Mouse (Mus musculus) intestine, embryonic 16.5 days (tissue): Measurements from ENCODE around the gene Ugt1a9. TPM values are rescaled to one million over a fixed set of nuclear protein-coding genes. Genes with fewer than 3 reads are reported as not detected.

Experiments used
- ATAC-seq: fragments of 200-750 bp; cut with Nextera tagmentation; 2 replicates; pipeline ENCODE4 v1.8.0; 2017; ENCODE audit warnings: moderate TSS enrichment, moderate library complexity
- H3K27ac ChIP-seq: fragments of 300-500 bp; sonication (generic); 2 replicates; pipeline ENCODE4 v1.5.1; 2014; ENCODE audit warnings: mild to moderate bottlenecking, low read length
- H3K27me3 ChIP-seq: fragments of 300-500 bp; sonication (generic); replicated peaks from 2 replicates; pipeline ENCODE4 v1.6.1; 2014; ENCODE audit warnings: low read length, control low read depth, mixed read lengths; ENCODE audit not compliant: control insufficient read depth, insufficient read depth
- H3K36me3 ChIP-seq: fragments of 300-500 bp; sonication (generic); 2 replicates; pipeline ENCODE4 v1.6.1; 2014; ENCODE audit warnings: low read length, control low read depth; ENCODE audit not compliant: control insufficient read depth, insufficient read depth
- H3K4me1 ChIP-seq: fragments of 300-500 bp; sonication (generic); 2 replicates; pipeline ENCODE4 v1.6.1; 2014; ENCODE audit warnings: low read length, control low read depth, mixed read lengths; ENCODE audit not compliant: control insufficient read depth, insufficient read depth
- H3K4me2 ChIP-seq: fragments of 300-500 bp; sonication (generic); 2 replicates; pipeline ENCODE4 v1.6.1; 2014; ENCODE audit warnings: low read depth, low read length, control low read depth
- H3K4me3 ChIP-seq: fragments of 300-500 bp; sonication (generic); 2 replicates; pipeline ENCODE4 v1.5.1; 2014; ENCODE audit warnings: mild to moderate bottlenecking, low read length
- H3K9ac ChIP-seq: fragments of 300-500 bp; sonication (generic); 2 replicates; pipeline ENCODE4 v1.6.1; 2014; ENCODE audit warnings: low read depth, low read length
- H3K9me3 ChIP-seq: fragments of 300-500 bp; sonication (generic); 2 replicates; pipeline ENCODE4 v1.6.1; 2016; ENCODE audit warnings: low read length, control low read depth; ENCODE audit not compliant: control insufficient read depth
- WGBS: fragments of 180-500 bp; shearing (Covaris S2); extraction: QIAGEN DNeasy Blood & Tissue Kit; methylation state at CpG from one replicate; pipeline ENCODE4 v1.1.7; 2014; 5-methylcytosine and 5-hydroxymethylcytosine counted together
- polyA plus RNA-seq: library from polyadenylated mRNA; unstranded; fragments of >200 nt; fragmentation: Nextera tagmentation; extraction: Ambion mirVana; gene quantifications from 2 replicates; pipeline ENCODE4 v1.2.1, GENCODE M21; 2015

Gene Ugt1a9
- polyA plus RNA-seq, 1 experiment from 2014 or later: 17.8 TPM

DNA sequence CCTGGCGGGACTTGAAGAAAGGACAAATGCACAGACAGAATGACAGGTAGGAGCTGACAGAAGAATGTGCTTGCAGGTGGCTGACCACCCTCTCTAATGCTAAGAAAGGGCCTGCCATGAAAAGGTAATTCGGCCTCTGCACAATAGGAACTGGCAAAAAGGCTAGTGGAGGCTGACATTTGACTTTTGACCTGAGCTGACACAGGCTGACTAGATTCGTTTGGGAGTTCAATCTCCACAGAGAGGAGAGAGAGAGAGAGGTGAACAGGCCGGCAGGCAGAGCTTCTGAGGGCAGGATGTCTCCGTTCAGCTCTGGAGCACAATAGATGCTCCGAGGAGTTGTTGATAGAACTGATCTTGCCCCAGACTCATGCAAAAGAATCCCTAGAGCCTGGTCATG, 175.8 kb downstream of the Ugt1a9 start:
- ATAC-seq: no peak
- WGBS: 49% methylated on average over 6 of the region's 6 CpGs
- H3K36me3 ChIP-seq: no peaks in the 10 kb centered on the region
- peaks cover 58% of the 10 kb centered on the region for H3K9me3 ChIP-seq
- H3K4me2 ChIP-seq: no peak overlapping the region
- H3K4me3 ChIP-seq: no peak overlapping the region
- no peak overlapping the region for H3K9ac ChIP-seq
- no peaks in the 10 kb centered on the region for H3K27me3 ChIP-seq
- H3K27ac ChIP-seq: no peak overlapping the region
- H3K4me1 ChIP-seq: no peaks in the 10 kb centered on the region

- no peaks in the 10 kb centered on the region for H3K27me3 ChIP-seq
- H3K9ac ChIP-seq: no peak overlapping the region
- 58% methylated on average over 2 of the region's 2 CpGs for whole genome bisulfite sequencing
- ATAC-seq: no peak
- no peak overlapping the region for H3K4me3 ChIP-seq
- H3K4me1 ChIP-seq: no peaks in the 10 kb centered on the region
- H3K27ac ChIP-seq: no peak overlapping the region
- no peak overlapping the region for H3K4me2 ChIP-seq
- no peaks in the 10 kb centered on the region for H3K36me3 ChIP-seq
- H3K9me3 ChIP-seq: peaks cover 51% of the 10 kb centered on the region
Measured at GRCm38 (mm10) chr1:88247660-88248059, 177.1 kb downstream of the Ugt1a9 start.

- Histone ChIP-seq H3K36me3 (no peaks in the 10 kb centered on the region), H3K4me3 (no peak overlapping the region), H3K4me1 (no peaks in the 10 kb centered on the region), H3K9me3 (peaks cover 44% of the 10 kb centered on the region), H3K4me2 (no peak overlapping the region), H3K27me3 (no peaks in the 10 kb centered on the region), H3K9ac (no peak overlapping the region), H3K27ac (no peak overlapping the region)
- 68% methylated on average over 4 of the region's 4 CpGs for WGBS
- ATAC-seq: no peak
Measured at GRCm38 (mm10) chr1:88248658-88249057, 178.1 kb downstream of the Ugt1a9 start.

DNA sequence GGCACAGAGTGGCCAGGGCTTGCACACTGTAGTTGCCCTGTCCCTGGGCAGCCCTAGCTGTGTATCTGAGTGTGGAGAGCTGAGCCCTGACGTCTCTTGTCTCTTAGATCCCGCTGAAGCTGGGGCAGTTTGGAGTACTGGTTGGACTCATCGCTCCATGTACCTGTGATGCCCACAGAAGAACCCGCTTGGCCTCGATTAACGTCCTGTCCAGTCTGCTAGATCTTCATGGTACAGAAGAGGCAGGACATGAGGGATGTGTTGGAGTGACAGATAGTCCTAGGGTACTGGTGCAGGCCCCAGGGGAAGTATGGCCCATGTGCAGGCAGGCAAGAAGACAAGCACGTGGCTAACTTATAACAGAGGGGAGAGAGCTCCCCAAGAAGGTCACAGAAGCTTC, 179.0 kb downstream of the Ugt1a9 start:
- no peak for ATAC-seq
- WGBS: 76% methylated on average over 7 of the region's 7 CpGs
- H3K9me3 ChIP-seq: peaks cover 38% of the 10 kb centered on the region
- H3K27ac ChIP-seq: no peak overlapping the region
- H3K36me3 ChIP-seq: no peaks in the 10 kb centered on the region
- no peaks in the 10 kb centered on the region for H3K27me3 ChIP-seq
- no peak overlapping the region for H3K4me2 ChIP-seq
- no peak overlapping the region for H3K4me3 ChIP-seq
- no peak overlapping the region for H3K9ac ChIP-seq
- no peaks in the 10 kb centered on the region for H3K4me1 ChIP-seq

GRCm38 (mm10) chr1:88250023-88250422, 179.4 kb downstream of the Ugt1a9 start:
- Histone ChIP-seq H3K4me2 (no peak overlapping the region), H3K27me3 (no peaks in the 10 kb centered on the region), H3K4me1 (no peaks in the 10 kb centered on the region), H3K4me3 (no peak overlapping the region), H3K36me3 (no peaks in the 10 kb centered on the region), H3K9me3 (peaks cover 34% of the 10 kb centered on the region), H3K27ac (no peak overlapping the region), H3K9ac (no peak overlapping the region)
- WGBS: 79% methylated on average over 5 of the region's 5 CpGs
- ATAC-seq: no peak

DNA sequence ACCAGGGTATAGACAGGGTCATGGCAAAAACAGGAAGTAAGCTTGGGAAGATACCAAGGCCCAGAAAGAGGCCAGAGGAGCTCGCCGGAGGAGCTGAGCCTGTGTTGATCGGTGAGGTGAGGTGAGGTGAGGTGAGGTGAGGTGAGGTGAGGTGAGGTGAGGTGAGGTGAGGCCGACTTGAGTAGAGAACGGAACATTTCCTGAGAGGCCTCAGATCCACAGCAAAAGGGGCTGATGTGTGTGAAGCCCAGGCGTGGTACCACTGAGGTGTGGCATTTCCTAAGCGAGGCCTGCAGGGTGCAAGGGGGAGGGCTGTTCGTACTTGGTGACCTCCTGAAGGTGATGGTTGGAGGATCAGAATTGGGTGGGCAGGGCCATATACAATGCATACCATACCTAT, 182.5 kb downstream of the Ugt1a9 start:
- H3K4me2 ChIP-seq: no peak overlapping the region
- H3K4me1 ChIP-seq: no peaks in the 10 kb centered on the region
- no peak overlapping the region for H3K27ac ChIP-seq
- H3K27me3 ChIP-seq: no peaks in the 10 kb centered on the region
- 73% methylated on average over 8 of the region's 8 CpGs for WGBS
- peak; percentile 22 for ATAC-seq
- H3K9ac ChIP-seq: no peak overlapping the region
- peaks cover 35% of the 10 kb centered on the region for H3K9me3 ChIP-seq
- no peak overlapping the region for H3K4me3 ChIP-seq
- no peaks in the 10 kb centered on the region for H3K36me3 ChIP-seq

DNA sequence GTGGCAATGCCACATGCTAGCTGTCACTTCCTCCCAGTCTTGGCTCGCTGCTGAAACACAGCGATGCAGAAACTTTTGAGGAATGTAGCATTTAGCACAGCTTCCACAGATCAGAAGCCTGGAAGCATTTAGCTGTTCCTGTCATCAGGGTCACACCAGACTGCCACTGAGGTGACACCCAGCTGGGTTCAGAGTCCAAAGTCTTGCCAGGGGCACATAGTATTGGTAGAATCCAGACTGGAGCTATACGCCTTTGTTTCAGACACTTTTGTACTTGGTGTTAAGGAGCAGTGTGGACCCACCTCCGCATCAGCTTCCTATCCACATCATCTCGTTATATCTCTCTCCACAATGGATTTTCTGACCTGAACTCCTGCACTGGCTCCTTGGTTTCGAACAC, 182.9 kb downstream of the Ugt1a9 start:
- Histone ChIP-seq H3K27me3 (no peaks in the 10 kb centered on the region), H3K4me2 (no peak overlapping the region), H3K9me3 (peaks cover 34% of the 10 kb centered on the region), H3K9ac (no peak overlapping the region), H3K4me1 (no peaks in the 10 kb centered on the region), H3K27ac (no peak overlapping the region), H3K4me3 (no peak overlapping the region), H3K36me3 (no peaks in the 10 kb centered on the region)
- ATAC-seq: peak; percentile 52
- WGBS: 71% methylated on average over 6 of the region's 6 CpGs

DNA sequence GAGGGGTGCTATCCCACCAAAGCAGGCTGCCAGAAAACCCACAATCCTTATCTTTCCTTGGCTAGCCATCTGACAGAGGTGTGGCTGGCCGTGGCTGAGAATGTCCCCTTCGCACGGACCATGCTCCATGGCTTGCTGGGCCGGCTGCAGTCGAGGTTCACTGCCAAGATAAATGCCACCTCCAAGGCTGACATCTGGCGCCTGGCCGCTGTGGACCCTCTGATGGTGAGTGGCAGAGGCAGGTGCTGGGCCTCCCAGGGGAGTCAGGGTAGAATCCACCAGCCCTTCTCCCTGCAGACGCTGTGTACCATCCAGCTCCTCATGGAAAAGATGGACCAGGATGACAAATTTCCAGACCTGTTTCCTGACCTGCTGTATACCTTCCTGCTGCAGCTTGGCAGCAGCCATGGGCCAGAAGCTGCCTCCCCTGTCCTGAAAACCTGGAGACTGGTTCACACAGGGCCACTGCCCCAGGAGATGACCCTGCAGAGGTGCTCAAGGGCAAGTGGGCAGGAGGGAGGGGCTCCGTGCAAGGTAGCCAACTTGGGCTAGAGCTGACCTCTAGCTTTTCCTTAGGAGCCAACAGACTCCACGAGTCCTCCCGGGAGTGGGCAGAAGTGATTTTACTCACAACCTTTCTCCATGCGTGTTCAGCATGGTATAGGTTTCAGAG, 184.3 kb downstream of the Ugt1a9 start:
- Histone ChIP-seq H3K27ac (no peak overlapping the region), H3K4me2 (no peak overlapping the region), H3K4me1 (0 out of 2 replicates have a peak, but pooled peaks cover 2% of the 10 kb centered on the region), H3K9me3 (peaks cover 21% of the 10 kb centered on the region), H3K36me3 (no peaks in the 10 kb centered on the region), H3K9ac (no peak overlapping the region), H3K4me3 (no peak overlapping the region), H3K27me3 (no peaks in the 10 kb centered on the region)
- ATAC-seq: no peak
- WGBS: 86% methylated on average over 12 of the region's 12 CpGs

DNA sequence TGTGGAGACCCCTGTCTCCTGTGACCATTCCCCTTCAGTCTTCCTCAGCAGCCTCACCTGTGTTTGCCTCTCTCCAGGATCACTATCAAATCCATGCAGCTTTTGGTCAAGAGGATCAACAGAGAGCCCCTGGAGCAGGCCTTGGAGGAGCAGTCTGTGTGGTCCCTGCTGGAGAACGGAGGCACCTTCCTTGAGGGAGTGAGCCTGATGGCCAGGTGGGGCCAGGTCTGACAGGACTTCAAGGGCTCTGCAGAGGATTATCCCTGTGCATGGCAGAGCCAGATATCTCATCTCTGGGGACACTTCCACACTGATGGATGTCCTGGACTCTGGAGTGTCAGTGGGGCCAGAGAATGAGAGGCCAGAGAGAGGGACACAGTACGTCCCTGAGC, 184.9 kb downstream of the Ugt1a9 start:
- 58% methylated on average over 2 of the region's 2 CpGs for WGBS
- no peak for ATAC-seq
- Histone ChIP-seq H3K36me3 (peaks cover under 1% of the 10 kb centered on the region; the same call in 1 of the 2 replicates), H3K4me3 (no peak overlapping the region), H3K9me3 (peaks cover 16% of the 10 kb centered on the region; the same call in 1 of the 2 replicates), H3K27ac (no peak overlapping the region), H3K4me1 (0 out of 2 replicates have a peak, but pooled peaks cover 5% of the 10 kb centered on the region), H3K4me2 (no peak overlapping the region), H3K9ac (no peak overlapping the region), H3K27me3 (no peaks in the 10 kb centered on the region)
